Mouse (Mus musculus) layer of hippocampus, postnatal 25 days (tissue): ENCODE data around the gene Jmjd6. TPM values are rescaled to one million over a fixed set of nuclear protein-coding genes. Genes with fewer than 3 reads are reported as not detected.

Experiments used
- DNase-seq, 2 experiments: peaks; one replicate each; pipeline ENCODE4 v3.0.0; 2022; ENCODE audit warnings: mixed read lengths in 2 of 2, low spot score in 1 of 2; ENCODE audit errors: extremely low spot score in 1 of 2
- total RNA-seq, 2 experiments: library from RNA; stranded (reverse); gene quantifications; 2 replicates each; pipeline ENCODE4 v1.2.3; 2021

Jmjd6 gene
- 10 to 100 TPM; 30.3 TPM for total RNA-seq

GRCm38 (mm10) chr11:116843261-116844233, at the start of gene Jmjd6, which contains the start of gene Mettl23:
TSS of gene Jmjd6 (minus strand) at chr11:116843449.
TSS of gene Mettl23 (plus strand) at chr11:116843278.
- DNase-seq, result peak; percentile 84 to 93

- no peak for DNase-seq
These were observed 43.9 kb upstream of the Jmjd6 start for GRCm38 (mm10) chr11:116887136-116887535.

GRCm38 (mm10) chr11:116885275-116886151, 42.3 kb upstream of the Jmjd6 start:
- peak; percentile 71 to 82 for DNase-seq

DNA sequence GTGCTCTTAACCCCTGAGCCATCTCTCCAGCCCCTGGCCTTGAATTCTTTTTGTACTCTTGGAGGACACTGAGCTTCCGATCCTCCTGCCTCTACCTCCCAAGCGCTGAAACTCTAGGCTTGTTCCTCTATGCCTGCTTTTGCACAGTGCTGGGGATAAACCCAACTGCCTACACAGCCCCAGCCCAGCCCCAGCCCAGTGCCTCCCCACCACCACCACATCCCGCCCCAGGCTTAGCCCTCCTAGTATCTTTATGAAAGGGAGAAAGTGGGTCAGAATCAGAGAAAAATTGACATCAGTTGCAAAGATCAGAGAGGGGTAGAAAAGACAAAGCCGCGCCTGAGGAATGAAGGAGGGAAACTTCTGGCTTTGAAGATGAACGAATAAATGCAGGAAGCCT, 40.8 kb upstream of the Jmjd6 start:
- DNase-seq, result no peak

GRCm38 (mm10) chr11:116882446-116882845, 39.2 kb upstream of the Jmjd6 start:
- no peak for DNase-seq

DNA sequence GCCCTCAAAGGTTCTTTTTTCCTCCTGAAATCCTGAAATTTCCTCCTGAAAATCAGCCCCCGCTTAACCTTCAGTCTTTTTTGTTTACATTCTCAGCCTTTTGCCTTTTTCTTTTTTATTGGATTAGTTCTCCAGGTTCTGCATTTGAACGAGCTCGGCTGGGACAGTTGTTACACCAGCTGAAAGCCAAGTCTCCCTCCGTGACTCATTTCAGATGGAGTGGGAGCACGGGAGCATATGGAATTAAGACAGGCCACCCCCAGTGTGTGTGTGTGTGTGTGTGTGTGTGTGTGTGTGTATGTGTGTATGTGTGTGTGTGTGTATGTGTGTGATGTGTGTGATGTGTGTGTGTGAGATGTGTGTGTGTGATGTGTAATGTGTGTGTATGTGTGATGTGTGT, 38.2 kb upstream of the Jmjd6 start:
- DNase-seq, result no peak

GRCm38 (mm10) chr11:116880839-116881238, 37.6 kb upstream of the Jmjd6 start:
- DNase-seq, result no peak

GRCm38 (mm10) chr11:116878454-116878853, 35.2 kb upstream of the Jmjd6 start:
- DNase-seq, result no peak

GRCm38 (mm10) chr11:116873987-116874386, 30.7 kb upstream of the Jmjd6 start:
- peak in 1 of 2 experiments; percentile 30 for DNase-seq

GRCm38 (mm10) chr11:116871538-116871937, 28.3 kb upstream of the Jmjd6 start:
- DNase-seq, result no peak

DNA sequence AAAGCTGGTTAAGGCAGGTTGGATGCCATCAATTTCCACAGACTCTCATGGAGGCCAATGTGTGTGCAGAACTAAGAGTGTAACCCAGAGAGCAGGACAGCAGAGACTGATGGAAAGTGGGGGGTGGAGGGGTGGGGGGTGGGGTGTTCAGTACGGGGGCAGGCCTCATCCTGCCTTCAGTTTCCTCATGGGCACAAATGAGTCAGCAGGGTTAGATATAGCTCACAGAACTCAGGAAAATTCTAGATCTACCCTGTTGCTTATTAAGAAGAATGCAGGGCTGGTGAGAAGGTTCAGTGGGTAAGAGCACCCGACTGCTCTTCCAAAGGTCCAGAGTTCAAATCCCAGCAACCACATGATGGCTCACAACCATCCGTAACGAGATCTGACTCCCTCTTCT, 26.4 kb upstream of the Jmjd6 start:
- no peak for DNase-seq

GRCm38 (mm10) chr11:116869223-116869622, 26.0 kb upstream of the Jmjd6 start:
- no peak for DNase-seq

DNA sequence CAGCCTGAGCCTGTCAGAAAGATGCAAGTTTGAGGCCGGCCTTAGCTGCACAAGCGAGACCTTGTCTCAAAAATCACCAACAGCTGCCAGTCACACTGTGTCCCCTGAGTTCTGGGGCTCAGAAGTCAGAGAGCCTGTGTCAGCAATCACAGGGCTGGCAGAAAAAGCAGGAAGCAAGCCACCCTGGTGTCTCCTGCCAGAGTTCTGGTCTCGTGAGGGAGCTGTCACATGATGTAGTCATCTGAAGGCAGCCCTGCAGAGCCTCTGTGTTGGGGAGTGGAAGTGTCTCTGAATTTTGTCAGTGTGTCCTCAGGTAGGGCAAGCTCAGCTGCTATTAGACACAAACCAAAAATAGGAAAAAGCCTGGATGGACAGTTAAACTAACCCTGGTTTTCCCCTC, 24.9 kb upstream of the Jmjd6 start:
- no peak for DNase-seq

- no peak for DNase-seq
These were observed 22.8 kb upstream of the Jmjd6 start for GRCm38 (mm10) chr11:116865945-116866585.

- no peak for DNase-seq
These were observed 21.2 kb upstream of the Jmjd6 start for GRCm38 (mm10) chr11:116864444-116864843.

- no peak for DNase-seq
These were observed 14.1 kb upstream of the Jmjd6 start for GRCm38 (mm10) chr11:116857183-116857850.

DNA sequence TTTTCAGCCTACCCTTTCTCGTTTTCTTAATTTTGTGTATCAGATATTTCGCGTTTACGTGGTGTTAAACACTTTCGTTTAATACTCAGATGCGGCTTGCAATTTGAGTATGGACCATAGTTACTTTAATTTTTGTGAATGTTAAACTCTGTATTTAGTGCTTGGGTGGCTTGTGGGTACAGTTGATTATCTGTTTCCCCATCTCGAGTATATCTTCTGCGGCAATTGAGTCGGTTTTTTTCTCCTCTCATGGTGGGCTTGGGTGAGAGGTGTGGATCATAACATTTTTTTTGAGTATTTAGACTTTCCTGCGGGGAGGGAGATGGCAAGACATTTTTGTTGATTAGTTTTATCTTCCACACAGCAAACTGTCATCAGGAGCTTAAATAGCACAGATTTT, 11.0 kb upstream of the Jmjd6 start:
- no peak for DNase-seq

GRCm38 (mm10) chr11:116853512-116853928, 10.3 kb upstream of the Jmjd6 start:
- DNase-seq, result peak in 1 of 2 experiments; percentile 96

DNA sequence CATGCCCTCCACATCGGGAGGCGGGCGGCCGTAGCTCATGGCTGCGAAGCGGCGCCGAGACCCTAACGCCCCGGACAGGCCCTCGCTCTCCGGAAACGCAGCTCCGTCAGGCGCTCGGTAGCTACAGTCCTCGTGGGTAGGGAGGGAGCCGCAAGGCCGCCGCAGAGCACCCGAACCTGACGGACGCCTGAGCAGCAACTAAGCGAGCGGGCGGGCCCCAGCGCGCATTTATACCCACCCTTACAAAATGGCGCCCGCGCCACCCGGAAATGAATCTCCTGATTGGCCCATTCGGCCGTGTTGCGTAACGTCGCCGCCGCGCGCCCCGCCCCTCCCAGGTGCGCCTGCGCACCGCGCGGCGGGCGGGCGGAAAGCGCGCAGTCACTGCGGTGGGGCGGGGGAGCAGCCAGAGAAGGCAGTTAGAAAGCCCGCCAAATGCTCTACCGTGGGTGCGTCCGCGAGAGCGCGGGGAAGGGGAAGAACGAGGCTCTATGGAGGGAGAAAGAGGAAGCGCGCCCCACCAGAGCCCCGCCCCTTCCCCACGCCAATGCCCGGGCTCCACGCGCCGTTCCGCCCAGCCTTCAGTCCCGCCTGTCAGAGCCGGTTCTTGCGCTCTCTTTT, 9.8 kb upstream of the Jmjd6 start, which contains the start of gene Srsf2:
Gene Srsf2, minus strand, starts transcription at position 204 of the 621 bp plus-strand sequence.
- DNase-seq, result peak; percentile 96 to 99
